Mouse (Mus musculus): ENCODE data around the gene Fam122c.

The Fam122c gene

DNA sequence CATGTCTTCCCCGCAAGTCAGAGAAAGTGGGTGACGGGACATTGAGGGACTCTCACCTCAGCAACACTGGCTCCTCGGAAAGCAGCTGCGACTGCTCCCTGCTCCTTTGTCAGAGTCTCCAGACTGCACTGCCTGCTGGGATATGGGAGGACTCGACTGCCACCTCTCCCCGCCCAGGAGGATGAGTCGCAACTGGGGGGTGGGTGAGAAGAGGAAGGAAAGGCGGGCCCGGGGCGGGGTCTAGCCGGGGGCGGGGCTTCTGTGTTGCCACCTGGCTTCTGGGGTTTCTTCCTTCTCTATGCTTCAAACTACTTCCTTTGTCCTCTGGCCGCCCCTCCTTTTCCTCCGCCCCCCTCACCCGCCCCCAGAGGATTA lies 97.1 kb downstream of the Fam122c start, which contains the start of gene Mospd1:
TSS of gene Mospd1 (minus strand) at position 137 of the 375 bp plus-strand sequence.
- DNase-seq (ENCODE audit: low spot score): peak; percentile 67

Data from left cerebral cortex, adult 11 months (tissue).